Mouse (Mus musculus) CH12.LX (cell line): Measurements from ENCODE around the gene Myo16. TPM values are rescaled to one million over a fixed set of nuclear protein-coding genes. Genes with fewer than 3 reads are reported as not detected.

Experiments
- DNase-seq: peaks from one replicate; pipeline ENCODE4 v3.0.0-alpha.2; 2013; ENCODE audit errors: extremely low read depth
- H3K27ac ChIP-seq: 2 replicates; pipeline ENCODE4 v1.5.1; 2012; ENCODE audit warnings: low read depth, mild to moderate bottlenecking, control low read depth, moderate library complexity; ENCODE audit not compliant: insufficient read depth
- H3K27me3 ChIP-seq: replicated peaks from 2 replicates; pipeline ENCODE3; 2012; ENCODE audit warnings: inconsistent platforms
- H3K36me3 ChIP-seq, 2 experiments: replicated peaks in 1 of 2; 2 replicates each; pipeline versions ENCODE3 to v1.6.1; 2012; ENCODE audit warnings: inconsistent platforms in 1 of 2, low read length in 1 of 2, mild to moderate bottlenecking in 1 of 2, mixed read lengths in 1 of 2, moderate library complexity in 1 of 2; ENCODE audit not compliant: control insufficient read depth in 1 of 2, insufficient read depth in 1 of 2
- H3K4me1 ChIP-seq, 2 experiments: 2 replicates each; pipeline ENCODE4 v1.6.1; 2012; ENCODE audit warnings: inconsistent platforms in 1 of 2, moderate library complexity in 1 of 2; ENCODE audit not compliant: insufficient read depth in 2 of 2, control insufficient read depth in 1 of 2
- H3K4me2 ChIP-seq: 2 replicates; pipeline ENCODE4 v1.6.1; 2012; ENCODE audit warnings: low read depth, mild to moderate bottlenecking, control low read depth; ENCODE audit not compliant: poor library complexity, insufficient read depth, severe bottlenecking
- H3K4me3 ChIP-seq, 3 experiments: fragments of 150-350 bp in 1 of 3; sonication (generic) in 1 of 3; replicated peaks in 1 of 3; 2 replicates each; pipeline versions ENCODE3 to v1.5.1; 2011 to 2012; ENCODE audit warnings: low read depth in 2 of 3, low read length in 2 of 3, mild to moderate bottlenecking in 2 of 3, moderate library complexity in 2 of 3, control low read depth in 1 of 3, improper control_type of control experiment in 1 of 3, inconsistent platforms in 1 of 3, mixed read lengths in 1 of 3; ENCODE audit not compliant: poor library complexity in 1 of 3
- H3K79me2 ChIP-seq: replicated peaks from 2 replicates; pipeline ENCODE4 v1.6.1; 2012; ENCODE audit warnings: mild to moderate bottlenecking, moderate library complexity; ENCODE audit not compliant: control insufficient read depth, poor library complexity, insufficient read depth, severe bottlenecking; ENCODE audit errors: extremely low read depth
- H3K9ac ChIP-seq: 2 replicates; pipeline ENCODE4 v1.6.1; 2012; ENCODE audit warnings: low read depth, mild to moderate bottlenecking, control low read depth, moderate library complexity; ENCODE audit not compliant: insufficient read depth
- H3K9me3 ChIP-seq: replicated peaks from 2 replicates; pipeline ENCODE3; 2012; ENCODE audit warnings: low read length, inconsistent platforms, mixed read lengths
- BHLHE40 ChIP-seq: IDR thresholded peaks from 2 replicates; pipeline ENCODE4 v1.6.1; 2011; ENCODE audit warnings: mild to moderate bottlenecking, low read depth, low read length, improper control_type of control experiment
- CTCF ChIP-seq, 2 experiments: IDR thresholded peaks in 1 of 2; conservative IDR thresholded peaks in 1 of 2; 2 replicates each; pipeline ENCODE4 v1.5.1; 2011 to 2012; ENCODE audit warnings: low read depth in 2 of 2, low read length in 2 of 2, improper control_type of control experiment in 1 of 2, inconsistent platforms in 1 of 2, mild to moderate bottlenecking in 1 of 2, moderate library complexity in 1 of 2
- E2F4 ChIP-seq: IDR thresholded peaks from 2 replicates; pipeline ENCODE4 v1.6.1; 2011; ENCODE audit warnings: low read depth, low read length, improper control_type of control experiment; ENCODE audit not compliant: insufficient replicate concordance
- ELF1 ChIP-seq: IDR thresholded peaks from 2 replicates; pipeline ENCODE4 v1.6.1; 2014; ENCODE audit warnings: low read depth, mild to moderate bottlenecking, inconsistent platforms, low read length, improper control_type of control experiment
- EP300 ChIP-seq: IDR thresholded peaks from 2 replicates; pipeline ENCODE4 v1.6.1; 2011; ENCODE audit warnings: low read length, improper control_type of control experiment
- ETS1 ChIP-seq: conservative IDR thresholded peaks from 2 replicates; pipeline ENCODE4 v1.6.1; 2012; ENCODE audit warnings: low read depth, mild to moderate bottlenecking, inconsistent platforms, low read length, improper control_type of control experiment, moderate library complexity
- GABPA ChIP-seq: IDR thresholded peaks from 2 replicates; pipeline ENCODE4 v1.6.1; 2012; ENCODE audit warnings: low read depth, low read length, improper control_type of control experiment, inconsistent platforms; ENCODE audit not compliant: insufficient replicate concordance
- HCFC1 ChIP-seq: IDR thresholded peaks from 2 replicates; pipeline ENCODE4 v1.6.1; 2012; ENCODE audit warnings: low read depth, mild to moderate bottlenecking, inconsistent platforms, low read length, improper control_type of control experiment
- JUN ChIP-seq: IDR thresholded peaks from 2 replicates; pipeline ENCODE4 v1.6.1; 2011; ENCODE audit warnings: low read depth, mild to moderate bottlenecking, low read length, improper control_type of control experiment, moderate library complexity; ENCODE audit not compliant: insufficient read depth
- MAFK ChIP-seq: IDR thresholded peaks from 2 replicates; pipeline ENCODE4 v1.6.1; 2011; ENCODE audit warnings: low read length, improper control_type of control experiment; ENCODE audit not compliant: insufficient replicate concordance
- MAX ChIP-seq: IDR thresholded peaks from 2 replicates; pipeline ENCODE4 v1.6.1; 2011; ENCODE audit warnings: low read length, improper control_type of control experiment
- MAZ ChIP-seq: IDR thresholded peaks from 2 replicates; pipeline ENCODE4 v1.6.1; 2012; ENCODE audit warnings: low read depth, mild to moderate bottlenecking, inconsistent platforms, low read length, improper control_type of control experiment, moderate library complexity
- MEF2A ChIP-seq: IDR thresholded peaks from 2 replicates; pipeline ENCODE4 v1.6.1; 2014; ENCODE audit warnings: low read depth, mild to moderate bottlenecking, inconsistent platforms, low read length, improper control_type of control experiment, borderline replicate concordance
- MYC ChIP-seq: IDR thresholded peaks from 2 replicates; pipeline ENCODE4 v1.6.1; 2011; ENCODE audit warnings: low read depth, mild to moderate bottlenecking, improper control_type of control experiment, low read length
- NRF1 ChIP-seq: IDR thresholded peaks from 2 replicates; pipeline ENCODE4 v1.6.1; 2014; ENCODE audit warnings: low read depth, mild to moderate bottlenecking, inconsistent platforms, low read length, improper control_type of control experiment, moderate library complexity
- PAX5 ChIP-seq: IDR thresholded peaks from 2 replicates; pipeline ENCODE4 v1.6.1; 2012; ENCODE audit warnings: low read length, inconsistent platforms, mixed read lengths
- RAD21 ChIP-seq: IDR thresholded peaks from 2 replicates; pipeline ENCODE4 v1.6.1; 2011; ENCODE audit warnings: low read depth, mild to moderate bottlenecking, low read length, improper control_type of control experiment, moderate library complexity
- RCOR1 ChIP-seq: conservative IDR thresholded peaks from 2 replicates; pipeline ENCODE4 v1.6.1; 2012; ENCODE audit warnings: low read depth, mild to moderate bottlenecking, inconsistent platforms, low read length, improper control_type of control experiment
- SIN3A ChIP-seq: IDR thresholded peaks from 2 replicates; pipeline ENCODE4 v1.6.1; 2012; ENCODE audit warnings: low read length, improper control_type of control experiment, inconsistent platforms
- USF1 ChIP-seq: IDR thresholded peaks from 2 replicates; pipeline ENCODE4 v1.6.1; 2014; ENCODE audit warnings: low read depth, mild to moderate bottlenecking, inconsistent platforms, low read length, improper control_type of control experiment
- USF2 ChIP-seq: conservative IDR thresholded peaks from 2 replicates; pipeline ENCODE4 v1.6.1; 2011; ENCODE audit warnings: low read depth, low read length, improper control_type of control experiment
- ZC3H11A ChIP-seq: IDR thresholded peaks from 2 replicates; pipeline ENCODE4 v1.6.1; 2012; ENCODE audit warnings: low read depth, mild to moderate bottlenecking, inconsistent platforms, low read length, improper control_type of control experiment
- ZKSCAN1 ChIP-seq: IDR thresholded peaks from 2 replicates; pipeline ENCODE4 v1.6.1; 2012; ENCODE audit warnings: low read depth, inconsistent platforms, low read length, improper control_type of control experiment, borderline replicate concordance
- ZNF384 ChIP-seq: IDR thresholded peaks from 2 replicates; pipeline ENCODE4 v1.6.1; 2012; ENCODE audit warnings: low read depth, low read length, improper control_type of control experiment, inconsistent platforms
- dilution Hi-C: fragments of 300-500 bp; cut with MboI; formaldehyde crosslinking; loops from 2 replicates; pipeline ENCODE4 v1.14.3; 2020; ENCODE audit warnings: low sequenced_read_pairs; ENCODE audit not compliant: extremely low pct_unique_long_range_greater_than_20kb, extremely low pct_ligation_motif_present
- in situ Hi-C: fragments of 300-500 bp; cut with MboI; formaldehyde crosslinking; loops from 3 replicates; pipeline ENCODE4 v1.14.3; 2019; ENCODE audit warnings: low sequenced_read_pairs, low pct_ligation_motif_present, low pct_unique_long_range_greater_than_20kb, mixed read lengths
- polyA plus RNA-seq: library from polyadenylated mRNA; unstranded; fragments of >175 nt; gene quantifications from 2 replicates; pipeline ENCODE4 v1.2.1, GENCODE M21; 2012; ENCODE audit warnings: low read depth; ENCODE audit not compliant: insufficient read length
- total RNA-seq, 2 experiments: library from RNA; depleted of rRNA; stranded (reverse); fragments of 300-350 nt in 1 of 2; fragments of >200 nt in 1 of 2; gene quantifications; 2 replicates each; pipeline ENCODE4 v1.2.3; 2012 to 2014

Gene Myo16
- total and polyA plus RNA-seq, 3 experiments, result not detected

DNA sequence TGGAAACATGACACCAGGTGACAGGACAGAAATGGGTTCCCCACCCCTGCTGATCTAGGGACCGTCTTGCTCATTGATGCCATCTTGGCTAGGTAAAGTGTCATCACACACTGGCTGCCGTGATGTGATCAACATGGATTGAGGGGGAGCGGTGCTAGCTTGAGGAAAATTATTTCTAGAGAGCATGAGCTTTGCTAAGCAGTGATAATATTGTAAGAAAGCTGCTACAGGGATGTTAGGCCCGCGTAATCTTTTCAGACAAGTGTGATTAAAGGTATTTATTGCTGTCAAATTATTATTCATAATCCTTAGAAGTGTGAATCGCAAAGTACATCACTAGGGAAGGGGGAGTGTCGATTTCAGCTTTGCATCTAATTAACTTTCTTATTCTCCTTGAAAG, 164.4 kb downstream of the Myo16 start:
- no peaks in the 10 kb centered on the region for H3K36me3 ChIP-seq
- dilution Hi-C loops (no loop called here), in situ Hi-C loops (loop anchor here (10.0 to 25.0 kb wide), 2 partner anchors 263 to 331 kb away; partner anchors contain the start of genes Abhd13 and Lig4)
- H3K9ac ChIP-seq, result no peak overlapping the region
- H3K4me1 ChIP-seq, result peaks cover 0 to 9% of the 10 kb centered on the region in 2 experiments; a peak in 1 of 4 replicates
- no peaks in the 10 kb centered on the region for H3K9me3 ChIP-seq
- H3K79me2 ChIP-seq, result no peaks in the 10 kb centered on the region
- H3K27ac ChIP-seq, result no peak overlapping the region
- TF ChIP-seq USF2 (no peak), PAX5 (no peak), NRF1 (no peak), MYC (no peak), ZKSCAN1 (no peak), JUN (no peak), RCOR1 (no peak), MAX (no peak), MAZ (no peak), MEF2A (no peak), HCFC1 (no peak)
- H3K27me3 ChIP-seq, result no peaks in the 10 kb centered on the region
- DNase-seq, result no peak
- H3K4me2 ChIP-seq, result no peak overlapping the region
- H3K4me3 ChIP-seq, result no peak overlapping the region

DNA sequence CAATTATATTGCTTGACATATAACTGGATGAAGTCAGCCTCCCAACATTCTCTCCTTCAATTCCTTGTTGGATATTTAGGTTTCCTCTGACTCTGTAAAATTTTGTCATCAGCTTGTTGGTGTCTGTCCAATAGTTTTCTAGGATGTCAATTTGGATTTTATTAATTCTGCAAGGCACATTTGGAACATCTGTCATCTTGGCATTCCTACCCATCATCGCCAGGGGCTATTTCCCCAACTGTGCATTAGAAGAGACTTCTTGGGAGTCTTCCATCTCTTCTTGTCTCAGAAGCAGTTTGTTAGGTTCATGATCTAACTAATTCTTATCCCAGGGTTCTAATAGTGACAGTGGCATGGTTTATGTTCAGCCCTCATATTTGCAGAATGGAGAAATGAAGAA, 196.7 kb downstream of the Myo16 start:
- peaks cover 0 to 23% of the 10 kb centered on the region in 2 experiments; a peak in 2 of 4 replicates for H3K4me1 ChIP-seq
- H3K36me3 ChIP-seq, result no peaks in the 10 kb centered on the region
- H3K79me2 ChIP-seq, result no peaks in the 10 kb centered on the region
- H3K27ac ChIP-seq, result no peak overlapping the region
- TF ChIP-seq E2F4 (no peak), RCOR1 (no peak), MAZ (no peak), ZC3H11A (no peak), ELF1 (no peak), GABPA (no peak), JUN (no peak), ZNF384 (no peak), MAFK (no peak), USF2 (no peak), EP300 (no peak), ETS1 (no peak), RAD21 (no peak), NRF1 (no peak), SIN3A (no peak), USF1 (no peak), CTCF (conservative IDR thresholded peaks at IDR 0.05 in 1 of 2, IDR thresholded peaks at IDR 0.05 in 1 of 2; ENCODE audit: low read depth in 2 of 2, low read length in 2 of 2) (no peak), BHLHE40 (no peak)
- H3K9ac ChIP-seq, result no peak overlapping the region
- H3K27me3 ChIP-seq, result no peaks in the 10 kb centered on the region
- no peak overlapping the region for H3K4me2 ChIP-seq
- no peak overlapping the region for H3K4me3 ChIP-seq
- peaks cover 3% of the 10 kb centered on the region for H3K9me3 ChIP-seq
- in situ Hi-C loops, result no loop called here
- no peak for DNase-seq
- dilution Hi-C loops, result no loop called here
